Mouse (Mus musculus): ENCODE measurements around the gene Plxnc1. TPM values are rescaled to one million over a fixed set of nuclear protein-coding genes. Genes with fewer than 3 reads are reported as not detected.
A peak's percentile ranks its signal among the peaks of the same experiment; 100 is the strongest.

Plxnc1 gene
- total RNA-seq, 2 experiments from 2014 or later, result 32.7 to 33.0 TPM

- no peak for DNase-seq (ENCODE audit: low spot score in 2 of 2)
These were observed 73.1 kb downstream of the Plxnc1 start for GRCm38 (mm10) chr10:94871506-94871905.

DNA sequence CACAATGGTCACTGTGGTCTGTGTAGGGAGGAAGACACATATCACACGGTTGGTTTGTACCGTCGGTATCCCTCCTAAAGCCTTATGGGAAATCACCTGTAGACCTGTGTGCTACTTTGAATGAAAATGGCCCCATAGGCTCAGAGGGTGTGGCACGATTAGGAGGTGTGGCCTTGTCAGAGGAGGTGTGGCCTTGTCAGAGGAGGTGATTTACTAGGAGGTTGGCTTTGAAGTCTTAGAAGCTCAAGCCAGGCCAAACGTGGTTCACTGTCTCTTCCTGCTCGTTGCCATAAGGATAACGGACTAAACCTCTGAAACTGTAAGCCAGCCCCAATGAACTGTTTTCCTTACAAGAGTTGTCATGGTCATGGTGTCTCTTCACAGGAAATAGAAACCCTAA lies 73.5 kb downstream of the Plxnc1 start:
- no peak for DNase-seq (ENCODE audit: low spot score in 2 of 2)

DNA sequence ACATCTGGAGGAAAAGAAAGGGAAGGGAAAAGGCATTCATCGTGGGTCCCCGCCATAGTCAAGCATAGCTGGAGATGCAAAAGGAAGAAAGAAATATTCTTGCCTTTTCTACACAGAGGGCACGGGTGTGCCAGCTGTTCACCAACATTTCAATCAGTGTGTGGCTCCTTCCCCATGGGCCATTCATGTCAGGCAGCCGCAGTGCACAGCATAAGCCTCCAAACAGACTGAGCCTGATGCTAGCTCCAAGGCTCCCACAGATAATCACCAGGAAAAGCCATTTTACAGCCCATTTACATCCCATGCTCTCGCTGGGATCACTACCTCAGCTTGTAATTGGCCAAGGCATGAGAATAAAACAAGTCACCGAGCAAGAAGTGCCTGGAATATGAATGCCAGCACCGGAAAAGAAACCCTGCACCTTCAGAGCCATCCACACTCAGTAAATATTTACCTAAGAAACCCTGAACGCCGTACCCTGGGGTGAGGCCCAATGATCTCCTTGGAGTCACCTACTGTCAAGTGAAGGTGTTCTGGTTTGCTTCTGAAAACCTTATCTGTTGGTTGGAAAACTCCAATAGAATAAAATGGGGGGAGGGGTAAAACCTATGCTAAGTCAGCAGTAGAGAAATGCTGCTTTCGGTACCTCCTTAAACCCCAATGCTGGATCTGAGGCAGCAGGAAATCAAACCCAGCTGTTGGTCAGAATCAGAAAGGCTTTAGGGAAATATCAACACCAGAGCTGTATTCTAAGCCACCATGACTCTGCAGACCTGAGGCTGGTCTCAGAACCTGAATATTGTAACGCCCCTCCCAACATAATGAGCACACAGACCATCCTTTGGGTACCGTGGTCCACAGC lies 77.4 kb downstream of the Plxnc1 start:
- DNase-seq (ENCODE audit: low spot score in 2 of 2), result no peak

- no peak for DNase-seq (ENCODE audit: low spot score in 2 of 2)
These were observed 79.4 kb downstream of the Plxnc1 start for GRCm38 (mm10) chr10:94865206-94865605.

- no peak for DNase-seq (ENCODE audit: low spot score in 2 of 2)
These were observed 80.3 kb downstream of the Plxnc1 start for GRCm38 (mm10) chr10:94864199-94864928.

GRCm38 (mm10) chr10:94863251-94863650 lies 81.4 kb downstream of the Plxnc1 start:
- no peak for DNase-seq (ENCODE audit: low spot score in 2 of 2)

DNA sequence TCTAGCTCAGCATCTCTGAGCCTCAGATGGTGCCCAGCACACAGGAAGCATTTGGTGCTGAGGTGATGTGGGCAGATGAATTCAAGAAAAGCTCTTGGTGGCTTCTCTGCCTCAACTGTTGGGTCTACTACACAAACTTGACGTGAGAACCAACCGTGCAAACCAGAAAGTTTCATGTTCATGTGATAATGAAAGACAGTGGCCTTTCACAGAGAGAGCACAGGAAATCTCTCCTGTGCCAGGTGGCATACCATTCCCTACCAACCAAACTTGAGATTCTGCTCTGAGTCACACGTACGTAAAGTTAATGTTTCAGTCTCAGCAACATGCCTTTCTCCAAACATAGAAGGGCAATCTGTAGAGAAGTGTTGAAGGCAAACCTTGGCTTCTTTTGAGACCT lies 83.8 kb downstream of the Plxnc1 start:
- DNase-seq (ENCODE audit: low spot score in 2 of 2), result no peak

- no peak for DNase-seq (ENCODE audit: low spot score in 2 of 2)
These were observed 86.2 kb downstream of the Plxnc1 start for GRCm38 (mm10) chr10:94858277-94859033.

DNA sequence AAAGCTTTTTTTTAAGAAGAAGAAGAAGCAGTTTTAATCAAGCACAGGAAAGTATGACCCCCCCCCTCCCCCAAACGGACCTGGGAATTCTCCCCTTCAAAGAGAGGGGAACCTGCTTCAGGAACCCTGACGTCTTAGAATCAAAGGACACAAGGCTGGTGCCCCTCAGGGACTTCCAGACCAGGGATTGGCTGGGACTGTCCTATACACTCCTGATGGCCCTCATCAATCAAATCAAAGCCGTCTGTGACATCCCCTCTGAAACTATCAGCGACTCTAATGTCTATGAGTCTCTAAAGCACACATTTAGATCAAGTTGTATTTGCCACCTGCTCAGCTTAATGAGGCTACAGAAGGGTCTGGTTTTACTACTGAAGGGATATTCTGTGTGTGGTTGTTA lies 94.1 kb downstream of the Plxnc1 start:
- no peak for DNase-seq (ENCODE audit: low spot score in 2 of 2)

DNA sequence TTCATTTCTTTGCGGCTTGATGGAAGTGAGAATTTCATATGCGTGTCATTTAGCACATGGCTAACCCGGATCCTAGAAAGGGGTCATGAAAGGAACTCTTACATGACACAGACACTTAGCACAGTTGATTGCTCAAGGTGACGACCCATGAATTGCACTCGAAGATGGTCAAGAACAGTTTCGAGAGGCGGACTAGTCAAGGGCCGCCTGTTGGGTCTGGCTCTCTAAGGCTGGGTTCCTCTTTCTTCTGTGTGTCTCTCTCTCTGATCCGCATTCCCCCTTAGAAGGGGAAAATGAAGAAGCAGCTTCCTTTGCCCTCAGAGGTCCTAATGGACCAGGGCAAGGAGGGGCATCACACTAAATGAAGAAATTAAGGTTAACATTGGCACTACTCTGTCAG lies 94.7 kb downstream of the Plxnc1 start:
- no peak for DNase-seq (ENCODE audit: low spot score in 2 of 2)

- no peak for DNase-seq (ENCODE audit: low spot score in 2 of 2)
These were observed 95.3 kb downstream of the Plxnc1 start for GRCm38 (mm10) chr10:94849360-94849759.

GRCm38 (mm10) chr10:94848344-94848743 lies 96.3 kb downstream of the Plxnc1 start:
- no peak for DNase-seq (ENCODE audit: low spot score in 2 of 2)

DNA sequence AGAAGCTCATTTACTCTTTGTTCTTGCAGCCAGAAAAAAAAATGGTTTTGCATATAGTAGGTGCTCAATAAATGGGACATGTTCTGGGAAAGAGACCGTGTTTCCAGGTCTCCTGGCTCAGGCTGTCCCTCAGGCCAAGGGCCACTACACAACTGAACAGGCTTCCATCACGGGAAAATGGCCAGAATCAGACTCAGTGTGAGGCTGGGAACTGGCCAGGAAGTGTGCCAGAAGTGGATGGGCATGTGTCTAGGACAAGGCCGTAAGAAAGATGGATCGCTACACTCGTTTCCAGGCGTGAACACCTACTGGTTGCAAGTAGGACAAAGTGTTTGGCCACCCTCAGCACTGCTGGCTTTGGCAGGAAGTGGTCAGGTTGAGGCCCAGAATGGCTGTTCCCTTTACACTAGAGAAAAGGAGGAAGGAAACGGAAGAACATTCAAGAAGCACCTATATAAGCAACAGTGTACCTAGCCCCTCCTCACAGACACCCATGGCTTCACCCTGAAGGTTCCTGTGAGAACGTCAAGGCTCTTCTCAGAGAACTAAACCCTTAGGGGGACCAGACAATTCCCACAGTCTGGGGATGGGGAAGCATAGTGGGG lies 98.0 kb downstream of the Plxnc1 start:
- DNase-seq (ENCODE audit: low spot score in 2 of 2), result no peak

DNA sequence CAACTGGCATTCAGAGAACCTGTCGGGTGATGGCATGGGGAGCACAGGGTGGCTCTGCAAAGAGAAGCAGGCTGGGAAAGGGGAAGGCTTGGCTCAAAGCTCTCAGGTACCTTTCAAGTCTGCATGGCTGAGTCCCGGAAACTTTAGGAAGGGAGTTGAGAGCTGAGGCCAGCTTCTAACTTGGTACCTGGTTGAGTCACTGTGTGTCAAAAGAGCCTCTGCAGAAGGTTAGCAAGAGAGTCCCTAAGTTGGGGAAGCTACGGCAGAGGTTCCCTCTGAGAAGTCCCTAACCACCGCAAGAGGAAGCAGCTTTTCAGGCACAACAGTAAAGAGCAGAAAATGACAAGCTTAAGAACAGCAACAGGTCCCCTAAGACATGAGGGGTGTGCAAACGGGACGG lies 99.9 kb downstream of the Plxnc1 start:
- no peak for DNase-seq (ENCODE audit: low spot score in 2 of 2)

- DNase-seq (ENCODE audit: low spot score in 2 of 2), result no peak
These were observed 108.8 kb downstream of the Plxnc1 start for GRCm38 (mm10) chr10:94835874-94836273.

DNA sequence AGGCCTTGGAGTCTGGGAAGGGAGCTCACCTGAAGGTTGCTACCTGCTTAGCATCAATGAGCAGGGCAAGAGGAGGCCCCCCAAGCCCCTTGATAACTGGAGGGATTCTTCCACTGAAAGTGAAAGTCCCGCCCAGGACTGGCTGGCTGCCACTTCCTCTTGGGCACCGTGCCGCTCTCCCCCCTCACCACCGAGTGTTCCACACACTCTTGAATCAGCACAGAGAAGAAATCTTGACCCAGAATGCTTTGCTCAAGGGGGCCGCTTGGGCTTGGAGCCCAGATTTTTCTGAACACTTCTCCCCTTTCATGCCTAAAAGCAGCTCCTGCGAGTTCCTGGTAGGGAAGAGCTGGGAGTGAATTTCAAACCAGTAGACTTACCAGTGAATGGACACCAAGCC lies 115.2 kb downstream of the Plxnc1 start:
- DNase-seq (ENCODE audit: low spot score in 2 of 2), result peak; percentile 92 to 94

- no peak for DNase-seq (ENCODE audit: low spot score in 2 of 2)
These were observed 115.9 kb downstream of the Plxnc1 start for GRCm38 (mm10) chr10:94828734-94829230.

DNA sequence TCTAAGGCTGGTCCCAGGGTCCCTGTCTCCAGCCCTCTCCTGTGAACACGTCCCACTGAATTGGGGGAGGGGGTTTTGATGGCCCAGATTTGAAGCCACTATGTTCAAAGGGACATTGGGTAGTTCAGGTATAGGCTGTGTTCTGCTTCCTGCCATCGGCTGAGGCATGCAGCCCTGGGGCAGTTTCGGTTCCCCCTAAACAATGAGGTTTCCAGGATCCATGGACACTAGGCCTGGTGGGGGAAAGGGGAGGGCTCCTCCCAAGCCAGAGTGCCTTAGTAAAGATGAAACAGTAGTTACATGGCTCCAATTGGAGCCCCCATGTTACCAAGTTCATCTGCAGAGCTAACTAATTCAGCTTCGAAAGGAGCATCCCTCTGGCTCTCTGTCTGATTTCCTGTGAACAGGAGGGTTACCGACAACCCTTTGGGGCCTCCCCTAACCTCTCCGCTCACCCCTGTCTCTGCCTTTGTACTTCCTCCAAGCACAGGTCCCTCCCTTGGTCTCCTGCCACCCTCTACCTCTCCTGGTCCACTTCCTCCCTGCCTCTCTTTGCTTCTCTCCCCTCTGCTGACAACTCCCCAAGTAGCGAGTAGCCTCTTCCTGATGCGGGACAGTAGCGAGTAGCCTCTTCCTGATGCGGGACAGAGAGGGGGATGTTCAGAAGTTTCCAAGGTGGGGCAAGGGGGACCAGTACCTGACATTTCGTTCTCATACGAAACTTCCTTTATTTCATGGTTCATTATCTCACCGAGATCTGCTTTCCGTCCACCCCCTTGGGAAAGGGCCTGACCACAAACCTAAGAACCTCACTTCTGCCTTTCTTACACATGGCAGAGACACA lies 116.5 kb downstream of the Plxnc1 start:
- DNase-seq (ENCODE audit: low spot score in 2 of 2), result no peak

GRCm38 (mm10) chr10:94827325-94827724 lies 117.3 kb downstream of the Plxnc1 start:
- DNase-seq (ENCODE audit: low spot score in 2 of 2), result no peak

DNA sequence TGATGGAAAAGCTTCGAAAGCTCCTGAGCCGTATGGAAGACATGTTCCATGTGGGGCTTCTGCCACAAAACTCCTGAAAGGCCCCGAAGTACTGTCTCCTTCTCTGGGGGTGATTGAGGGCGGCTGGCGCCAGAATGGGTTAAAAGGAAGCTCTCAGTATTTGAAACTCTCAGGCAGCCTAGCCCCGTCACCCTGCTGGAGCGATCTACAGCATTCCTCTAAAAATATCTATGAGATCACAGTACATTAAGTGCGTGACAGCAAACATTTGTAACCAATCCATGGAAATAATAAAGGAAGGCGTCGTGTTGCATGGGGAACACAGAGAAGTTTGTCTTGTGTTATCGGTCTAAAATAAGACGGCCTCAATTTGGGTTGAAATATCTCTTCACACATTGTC lies 118.2 kb downstream of the Plxnc1 start:
- DNase-seq (ENCODE audit: low spot score in 2 of 2), result no peak

All from layer of hippocampus, postnatal 14 days (tissue).